Mouse (Mus musculus) spleen, adult 2 months (tissue): ENCODE data around the gene Lamtor3. TPM values are rescaled to one million over a fixed set of nuclear protein-coding genes. Genes with fewer than 3 reads are reported as not detected.
A peak's percentile ranks its signal among the peaks of the same experiment; 100 is the strongest.

Experiments used
- DNase-seq, 2 experiments: peaks; one replicate each; pipeline versions ENCODE4 v3.0.0 to v3.0.0-alpha.2; 2012 to 2021; ENCODE audit warnings: low spot score in 2 of 2, low read depth in 1 of 2
- H3K27ac ChIP-seq: fragments of 200-500 bp; 2 replicates; pipeline ENCODE4 v1.5.1; 2012; ENCODE audit warnings: low read length, inconsistent platforms; ENCODE audit not compliant: insufficient read depth
- H3K27me3 ChIP-seq: fragments of 200-500 bp; 2 replicates; pipeline ENCODE4 v1.6.1; 2012; ENCODE audit warnings: mild to moderate bottlenecking, moderate library complexity, low read length, inconsistent platforms; ENCODE audit not compliant: control insufficient read depth, insufficient read depth
- H3K36me3 ChIP-seq: fragments of 200-500 bp; 2 replicates; pipeline ENCODE4 v1.6.1; 2012; ENCODE audit warnings: mild to moderate bottlenecking, low read length, inconsistent platforms; ENCODE audit not compliant: control insufficient read depth, insufficient read depth
- H3K4me1 ChIP-seq: fragments of 200-500 bp; 2 replicates; pipeline ENCODE4 v1.6.1; 2011; ENCODE audit warnings: inconsistent platforms; ENCODE audit not compliant: control insufficient read depth, insufficient read depth, insufficient read length
- H3K4me3 ChIP-seq: fragments of 200-500 bp; 2 replicates; pipeline ENCODE4 v1.5.1; 2011; ENCODE audit warnings: mild to moderate bottlenecking, inconsistent platforms; ENCODE audit not compliant: insufficient read depth, insufficient read length; ENCODE audit errors: extremely low read depth
- CTCF ChIP-seq: fragments of 200-500 bp; IDR thresholded peaks from 2 replicates; pipeline ENCODE4 v1.5.1; 2011; ENCODE audit warnings: mild to moderate bottlenecking, inconsistent platforms; ENCODE audit not compliant: insufficient read depth, insufficient read length, insufficient replicate concordance; ENCODE audit errors: extremely low read depth
- POLR2A ChIP-seq: fragments of 200-500 bp; IDR thresholded peaks from 2 replicates; pipeline ENCODE4 v1.6.1; 2011; ENCODE audit warnings: low read depth, low read length, inconsistent platforms
- WGBS: fragments of 180-500 bp; shearing (Covaris S2); methylation state at CpG from one replicate; pipeline ENCODE4 v1.1.7; 2018; 5-methylcytosine and 5-hydroxymethylcytosine counted together
- polyA plus RNA-seq: library from polyadenylated mRNA; depleted of rRNA; stranded (reverse); fragments of >200 nt; gene quantifications from 2 replicates; pipeline ENCODE4 v1.2.3, GENCODE M21; 2012; rRNA removed

The Lamtor3 gene
- polyA plus RNA-seq: 14.9 and 15.7 TPM in 2 replicates

GRCm38 (mm10) chr3:137918172-137918931 is at the start of gene Lamtor3:
Gene Lamtor3, plus strand, starts transcription at chr3:137918506.
- Histone ChIP-seq H3K27ac (peak within 1 kb of the TSS; percentile 74), H3K4me3 (peak within 1 kb of the TSS; percentile 80), H3K4me1 (peaks cover 4% of the 10 kb centered on the region), H3K27me3 (no peaks in the 10 kb centered on the region), H3K36me3 (peaks cover 10% of the 10 kb centered on the region)
- under 1% methylated on average over 47 of the region's 47 CpGs for WGBS
- peak; percentile 76 to 79 for DNase-seq
- TF ChIP-seq POLR2A (peak; percentile 39), CTCF (no peak)

GRCm38 (mm10) chr3:137869395-137869794 is 48.9 kb upstream of the Lamtor3 start:
- H3K27ac ChIP-seq: no peak overlapping the region
- no peak overlapping the region for H3K4me3 ChIP-seq
- no peaks in the 10 kb centered on the region for H3K27me3 ChIP-seq
- TF ChIP-seq POLR2A (no peak), CTCF (no peak)
- 91% methylated on average over 9 of the region's 9 CpGs for WGBS
- peaks cover 5% of the 10 kb centered on the region; the same call in 1 of the 2 replicates for H3K4me1 ChIP-seq
- no peak for DNase-seq
- 0 out of 2 replicates have a peak, but pooled peaks cover 2% of the 10 kb centered on the region for H3K36me3 ChIP-seq

GRCm38 (mm10) chr3:137879313-137879712 is 39.0 kb upstream of the Lamtor3 start:
- Histone ChIP-seq H3K4me3 (no peak overlapping the region), H3K27me3 (no peaks in the 10 kb centered on the region), H3K27ac (no peak overlapping the region), H3K4me1 (no peaks in the 10 kb centered on the region), H3K36me3 (no peaks in the 10 kb centered on the region)
- DNase-seq: no peak
- no peak for TF ChIP-seq CTCF
- no peak for TF ChIP-seq POLR2A
- 38% methylated on average over 3 of the region's 3 CpGs for WGBS

- no peak for DNase-seq
- Histone ChIP-seq H3K4me1 (no peaks in the 10 kb centered on the region), H3K36me3 (no peaks in the 10 kb centered on the region), H3K4me3 (no peak overlapping the region), H3K27me3 (no peaks in the 10 kb centered on the region), H3K27ac (no peak overlapping the region)
- WGBS: 78% methylated on average over 4 of the region's 4 CpGs
- no peak for TF ChIP-seq CTCF
- TF ChIP-seq POLR2A: no peak
Observed at GRCm38 (mm10) chr3:137880109-137880748, 38.1 kb upstream of the Lamtor3 start.

- Histone ChIP-seq H3K27ac (no peak overlapping the region), H3K4me3 (no peak overlapping the region), H3K36me3 (no peaks in the 10 kb centered on the region), H3K4me1 (no peaks in the 10 kb centered on the region), H3K27me3 (no peaks in the 10 kb centered on the region)
- DNase-seq: no peak
- no peak for TF ChIP-seq CTCF
- no peak for TF ChIP-seq POLR2A
- 94% methylated on average over 5 of the region's 5 CpGs for WGBS
Observed at GRCm38 (mm10) chr3:137881093-137881492, 37.2 kb upstream of the Lamtor3 start.

GRCm38 (mm10) chr3:137887961-137888360 is 30.3 kb upstream of the Lamtor3 start:
- Histone ChIP-seq H3K27me3 (no peaks in the 10 kb centered on the region), H3K27ac (no peak overlapping the region), H3K4me3 (no peak overlapping the region), H3K4me1 (no peaks in the 10 kb centered on the region), H3K36me3 (peaks cover 4% of the 10 kb centered on the region)
- DNase-seq: no peak
- TF ChIP-seq CTCF: no peak
- no peak for TF ChIP-seq POLR2A
- whole genome bisulfite sequencing: 91% methylated on average over 7 of the region's 7 CpGs

GRCm38 (mm10) chr3:137891089-137891488 is 27.2 kb upstream of the Lamtor3 start:
- peaks cover 4% of the 10 kb centered on the region for H3K36me3 ChIP-seq
- WGBS: 81% methylated on average over 3 of the region's 3 CpGs

More at GRCm38 (mm10) chr3:137891089-137891488, 27.2 kb upstream of the Lamtor3 start:
- TF ChIP-seq CTCF: no peak
- TF ChIP-seq POLR2A: no peak
- DNase-seq: no peak
- Histone ChIP-seq H3K4me3 (no peak overlapping the region), H3K27ac (no peak overlapping the region), H3K27me3 (no peaks in the 10 kb centered on the region), H3K4me1 (no peaks in the 10 kb centered on the region)
